Mouse (Mus musculus) ovary, postnatal 36 days (tissue): ENCODE data around the gene Hsdl1.

Experiments
- DNase-seq: peaks from one replicate; pipeline ENCODE4 v3.0.0; 2022; ENCODE audit warnings: low spot score, mixed read lengths

The Hsdl1 gene

GRCm38 (mm10) chr8:119528762-119529161 lies 46.2 kb downstream of the Hsdl1 start:
- DNase-seq = no peak

GRCm38 (mm10) chr8:119520102-119520501 lies 54.9 kb downstream of the Hsdl1 start:
- DNase-seq = no peak

- no peak for DNase-seq
Observed at GRCm38 (mm10) chr8:119516674-119517073, 58.3 kb downstream of the Hsdl1 start.

GRCm38 (mm10) chr8:119515767-119516166 lies 59.2 kb downstream of the Hsdl1 start:
- no peak for DNase-seq

GRCm38 (mm10) chr8:119514940-119515339 lies 60.0 kb downstream of the Hsdl1 start:
- no peak for DNase-seq

- no peak for DNase-seq
Observed at GRCm38 (mm10) chr8:119513405-119513804, 61.6 kb downstream of the Hsdl1 start.
